Mouse (Mus musculus): ENCODE data around the gene Rpa1. TPM values are rescaled to one million over a fixed set of nuclear protein-coding genes. Genes with fewer than 3 reads are reported as not detected.
A peak's percentile ranks its signal among the peaks of the same experiment; 100 is the strongest.
"Not testable (repeated sequence)": the region's sequence is repeated elsewhere in the genome, so short reads cannot be mapped to it uniquely, and the experiment has no call there.

Gene Rpa1
- polyA plus RNA-seq, 1 experiment from 2014 or later = 78.6 TPM

DNA sequence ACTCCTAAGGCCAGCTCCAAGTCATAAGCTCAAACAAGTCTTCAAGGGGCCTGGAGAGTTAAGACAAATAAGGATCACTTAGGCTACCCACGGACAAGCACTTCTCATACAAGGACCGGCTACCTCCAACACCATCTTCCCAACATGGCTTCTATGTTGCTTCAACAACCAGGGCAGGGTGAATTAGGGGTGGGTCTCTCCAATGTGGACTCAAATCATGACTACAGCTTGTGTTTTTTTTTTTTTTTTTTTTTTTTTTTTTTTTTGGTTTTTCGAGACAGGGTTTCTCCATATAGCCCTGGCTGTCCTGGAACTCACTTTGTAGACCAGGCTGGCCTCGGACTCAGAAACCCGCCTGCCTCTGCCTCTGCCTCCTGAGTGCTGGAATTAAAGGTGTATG, 52.6 kb downstream of the Rpa1 start:
- not testable (repeated sequence) for H3K27me3 ChIP-seq (ENCODE audit: control insufficient read depth, insufficient read depth, low read depth, low read length); H3K4me3 ChIP-seq (ENCODE audit: low read depth, low read length); H3K27ac ChIP-seq (ENCODE audit: low read length); H3K4me2 ChIP-seq (ENCODE audit: low read depth, low read length); H3K9me3 ChIP-seq (replicated peaks; ENCODE audit: control insufficient read depth, low read length); ATAC-seq (ENCODE audit: low read depth); H3K9ac ChIP-seq (ENCODE audit: low read depth, low read length)
- WGBS (ENCODE audit: insufficient replicate concordance) = 69% methylated on average over 5 of the region's 5 CpGs
- peaks cover 12% of the 10 kb centered on the region for H3K36me3 ChIP-seq (ENCODE audit: control insufficient read depth, insufficient read depth)
- peaks cover 24% of the 10 kb centered on the region for H3K4me1 ChIP-seq (ENCODE audit: control insufficient read depth, low read depth, low read length)

DNA sequence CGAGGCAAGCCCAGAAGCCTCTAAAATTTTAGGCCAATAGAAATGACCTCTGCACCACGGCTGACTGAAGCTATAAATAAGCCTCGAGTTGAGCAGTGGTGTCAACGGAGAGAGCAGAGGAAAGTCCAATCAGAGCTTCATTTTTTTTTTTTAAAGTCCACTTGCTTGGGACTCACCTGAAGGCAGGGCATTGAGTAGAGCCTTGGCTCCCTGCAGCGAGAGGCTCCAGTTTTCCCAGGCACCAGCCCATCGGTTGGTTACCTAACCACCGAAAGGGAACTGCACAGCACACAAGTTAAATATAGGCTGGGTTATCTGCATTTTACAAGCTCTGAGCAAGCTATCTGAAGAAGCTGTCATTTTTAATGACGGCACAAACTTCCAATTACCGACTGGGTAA, 53.3 kb downstream of the Rpa1 start:
- H3K9ac ChIP-seq (ENCODE audit: low read depth, low read length) = no peak overlapping the region
- peaks cover 6% of the 10 kb centered on the region for H3K36me3 ChIP-seq (ENCODE audit: control insufficient read depth, insufficient read depth)
- peaks cover 2% of the 10 kb centered on the region; the same call in 1 of the 2 replicates for H3K27me3 ChIP-seq (ENCODE audit: control insufficient read depth, insufficient read depth, low read depth, low read length)
- no peak for ATAC-seq (ENCODE audit: low read depth)
- no peaks in the 10 kb centered on the region for H3K9me3 ChIP-seq (replicated peaks; ENCODE audit: control insufficient read depth, low read length)
- H3K4me1 ChIP-seq (ENCODE audit: control insufficient read depth, low read depth, low read length) = peaks cover 24% of the 10 kb centered on the region
- 15% methylated on average over 9 of the region's 9 CpGs for WGBS (ENCODE audit: insufficient replicate concordance)
- H3K27ac ChIP-seq (ENCODE audit: low read length) = no peak overlapping the region
- H3K4me3 ChIP-seq (ENCODE audit: low read depth, low read length) = no peak overlapping the region
- no peak overlapping the region for H3K4me2 ChIP-seq (ENCODE audit: low read depth, low read length)

DNA sequence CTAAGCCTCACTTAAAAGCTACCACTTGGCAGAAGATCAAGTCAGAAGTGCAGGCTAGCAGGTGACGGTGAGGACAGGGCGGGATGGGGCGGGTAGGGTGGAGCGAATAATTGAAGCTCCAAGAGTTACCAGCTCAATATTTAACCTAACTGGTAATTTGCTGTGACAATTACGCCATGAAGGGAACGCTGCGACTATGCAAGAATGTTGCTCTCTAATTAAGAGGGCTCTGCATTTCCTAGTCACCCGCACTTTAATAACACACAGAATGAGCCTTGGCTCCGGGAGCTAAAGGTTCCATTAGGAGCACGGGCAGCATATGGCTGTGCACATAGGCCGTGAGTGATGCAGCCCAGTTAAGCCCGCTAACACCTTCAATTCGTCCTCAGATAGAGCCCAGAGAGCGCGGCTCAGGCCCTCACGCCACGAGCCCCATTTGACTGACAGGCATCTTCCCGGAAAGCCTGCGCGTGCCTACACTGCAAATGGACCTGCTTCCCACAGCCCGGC, 54.2 kb downstream of the Rpa1 start:
- no peaks in the 10 kb centered on the region for H3K36me3 ChIP-seq (ENCODE audit: control insufficient read depth, insufficient read depth)
- H3K4me1 ChIP-seq (ENCODE audit: control insufficient read depth, low read depth, low read length) = peaks cover 24% of the 10 kb centered on the region
- peaks cover 2% of the 10 kb centered on the region; the same call in 1 of the 2 replicates for H3K27me3 ChIP-seq (ENCODE audit: control insufficient read depth, insufficient read depth, low read depth, low read length)
- no peak overlapping the region for H3K4me3 ChIP-seq (ENCODE audit: low read depth, low read length)
- ATAC-seq (ENCODE audit: low read depth) = no peak
- H3K9ac ChIP-seq (ENCODE audit: low read depth, low read length) = no peak overlapping the region
- no peak overlapping the region for H3K4me2 ChIP-seq (ENCODE audit: low read depth, low read length)
- H3K27ac ChIP-seq (ENCODE audit: low read length) = no peak overlapping the region
- H3K9me3 ChIP-seq (replicated peaks; ENCODE audit: control insufficient read depth, low read length) = no peaks in the 10 kb centered on the region
- 64% methylated on average over 21 of the region's 21 CpGs for WGBS (ENCODE audit: insufficient replicate concordance)

DNA sequence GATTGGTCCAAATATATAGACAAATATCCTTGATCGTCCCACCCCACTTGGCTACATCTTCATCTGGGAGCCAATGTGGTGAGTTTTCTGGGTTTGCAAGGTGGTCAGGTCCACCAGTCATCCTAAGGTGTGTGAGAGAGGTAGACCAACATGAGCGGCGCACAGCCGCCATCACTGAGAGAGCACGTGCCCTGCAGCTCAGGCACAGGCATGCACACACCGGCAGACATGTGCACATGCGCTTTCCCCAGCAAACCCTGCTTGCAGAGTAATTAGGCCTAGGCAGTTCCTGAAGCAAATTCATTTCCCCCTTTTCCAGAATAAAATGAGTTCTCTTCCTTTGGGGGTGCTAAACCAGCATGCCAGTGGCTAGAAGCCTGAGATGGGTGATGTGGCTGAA, 55.8 kb downstream of the Rpa1 start:
- Histone ChIP-seq H3K36me3 (ENCODE audit: control insufficient read depth, insufficient read depth) (no peaks in the 10 kb centered on the region), H3K4me3 (ENCODE audit: low read depth, low read length) (no peak overlapping the region), H3K27ac (ENCODE audit: low read length) (no peak overlapping the region), H3K9me3 (replicated peaks; ENCODE audit: control insufficient read depth, low read length) (no peaks in the 10 kb centered on the region), H3K9ac (ENCODE audit: low read depth, low read length) (no peak overlapping the region), H3K27me3 (ENCODE audit: control insufficient read depth, insufficient read depth, low read depth, low read length) (peaks cover 2% of the 10 kb centered on the region; the same call in 1 of the 2 replicates), H3K4me1 (ENCODE audit: control insufficient read depth, low read depth, low read length) (peaks cover 24% of the 10 kb centered on the region), H3K4me2 (ENCODE audit: low read depth, low read length) (no peak overlapping the region)
- WGBS (ENCODE audit: insufficient replicate concordance) = 75% methylated on average over 7 of the region's 7 CpGs
- no peak for ATAC-seq (ENCODE audit: low read depth)

- peaks cover 21% of the 10 kb centered on the region for H3K4me1 ChIP-seq (ENCODE audit: control insufficient read depth, low read depth, low read length)
- no peak overlapping the region for H3K4me3 ChIP-seq (ENCODE audit: low read depth, low read length)
- ATAC-seq (ENCODE audit: low read depth) = no peak
- no peak overlapping the region for H3K27ac ChIP-seq (ENCODE audit: low read length)
- H3K27me3 ChIP-seq (ENCODE audit: control insufficient read depth, insufficient read depth, low read depth, low read length) = peaks cover 2% of the 10 kb centered on the region; the same call in 1 of the 2 replicates
- no peaks in the 10 kb centered on the region for H3K36me3 ChIP-seq (ENCODE audit: control insufficient read depth, insufficient read depth)
- no peaks in the 10 kb centered on the region for H3K9me3 ChIP-seq (replicated peaks; ENCODE audit: control insufficient read depth, low read length)
- 54% methylated on average over 25 of the region's 25 CpGs for WGBS (ENCODE audit: insufficient replicate concordance)
- H3K4me2 ChIP-seq (ENCODE audit: low read depth, low read length) = no peak overlapping the region
- H3K9ac ChIP-seq (ENCODE audit: low read depth, low read length) = no peak overlapping the region
Measured at GRCm38 (mm10) chr11:75291389-75292215, 56.5 kb downstream of the Rpa1 start.

DNA sequence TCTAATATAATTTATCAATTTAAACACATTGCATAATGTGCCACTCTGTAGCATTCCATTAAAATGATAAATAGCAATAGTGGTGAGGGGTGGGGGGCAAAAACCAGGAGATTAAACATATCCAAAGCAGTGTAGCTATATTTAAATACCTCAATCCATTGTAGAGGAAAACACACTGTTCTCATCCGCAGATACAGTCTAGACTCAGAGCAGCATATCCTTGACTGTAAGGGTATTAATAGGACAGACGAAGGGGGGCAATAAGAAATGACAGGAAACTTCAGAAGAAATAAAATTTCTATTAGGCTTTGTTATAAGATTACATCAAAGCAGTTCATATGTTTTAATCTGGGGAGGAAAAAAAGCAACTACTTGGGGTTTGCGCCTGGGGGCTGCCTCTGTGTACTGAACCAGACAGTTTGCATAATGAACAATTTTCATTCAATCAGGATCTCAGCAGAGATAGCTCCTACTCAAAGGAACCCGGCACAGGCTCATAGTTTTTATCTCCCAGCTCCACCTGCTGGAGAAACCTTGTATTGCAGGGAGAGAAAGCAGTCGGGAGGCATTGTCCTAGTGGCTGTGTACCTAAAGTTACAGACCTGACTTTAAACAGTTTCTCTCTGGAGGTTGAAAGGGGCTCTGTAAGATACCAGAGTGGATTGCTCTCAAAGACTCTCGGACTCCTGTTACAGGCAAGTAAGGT, 57.4 kb downstream of the Rpa1 start:
- no peak overlapping the region for H3K4me3 ChIP-seq (ENCODE audit: low read depth, low read length)
- no peaks in the 10 kb centered on the region for H3K9me3 ChIP-seq (replicated peaks; ENCODE audit: control insufficient read depth, low read length)
- no peaks in the 10 kb centered on the region for H3K36me3 ChIP-seq (ENCODE audit: control insufficient read depth, insufficient read depth)
- H3K4me2 ChIP-seq (ENCODE audit: low read depth, low read length) = no peak overlapping the region
- peaks cover 2% of the 10 kb centered on the region; the same call in 1 of the 2 replicates for H3K27me3 ChIP-seq (ENCODE audit: control insufficient read depth, insufficient read depth, low read depth, low read length)
- ATAC-seq (ENCODE audit: low read depth) = 0 out of 2 replicates have a peak, but pooled peaks have one; percentile 48
- H3K27ac ChIP-seq (ENCODE audit: low read length) = no peak overlapping the region
- WGBS (ENCODE audit: insufficient replicate concordance) = 16% methylated on average over 6 of the region's 6 CpGs
- H3K9ac ChIP-seq (ENCODE audit: low read depth, low read length) = no peak overlapping the region
- H3K4me1 ChIP-seq (ENCODE audit: control insufficient read depth, low read depth, low read length) = peaks cover 13% of the 10 kb centered on the region

DNA sequence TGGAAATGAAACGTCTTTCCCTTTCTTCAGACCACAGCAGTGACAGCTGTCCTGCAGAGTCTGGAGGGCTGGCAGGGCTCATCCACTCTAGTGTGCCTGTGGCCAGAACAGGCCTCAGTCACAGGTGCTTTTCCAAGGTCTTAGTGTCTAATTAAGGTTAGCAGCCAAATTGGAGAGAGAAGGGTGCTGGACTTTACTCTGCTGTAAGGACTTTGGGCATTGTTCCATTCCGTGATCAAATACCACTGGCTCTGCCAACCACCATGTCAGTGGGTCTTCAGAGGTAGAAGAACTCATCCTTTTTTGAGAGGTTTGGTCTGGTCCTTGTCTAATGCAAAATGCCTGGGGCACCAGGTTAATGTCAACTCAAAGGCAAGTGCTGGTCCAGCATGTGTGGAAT, 59.0 kb downstream of the Rpa1 start:
- H3K9ac ChIP-seq (ENCODE audit: low read depth, low read length) = no peak overlapping the region
- H3K4me2 ChIP-seq (ENCODE audit: low read depth, low read length) = no peak overlapping the region
- no peak overlapping the region for H3K27ac ChIP-seq (ENCODE audit: low read length)
- peaks cover 2% of the 10 kb centered on the region; the same call in 1 of the 2 replicates for H3K27me3 ChIP-seq (ENCODE audit: control insufficient read depth, insufficient read depth, low read depth, low read length)
- no peaks in the 10 kb centered on the region for H3K9me3 ChIP-seq (replicated peaks; ENCODE audit: control insufficient read depth, low read length)
- ATAC-seq (ENCODE audit: low read depth) = no peak
- H3K4me3 ChIP-seq (ENCODE audit: low read depth, low read length) = no peak overlapping the region
- H3K36me3 ChIP-seq (ENCODE audit: control insufficient read depth, insufficient read depth) = no peaks in the 10 kb centered on the region
- H3K4me1 ChIP-seq (ENCODE audit: control insufficient read depth, low read depth, low read length) = 0 out of 2 replicates have a peak, but pooled peaks cover 1% of the 10 kb centered on the region
- WGBS (ENCODE audit: insufficient replicate concordance) = 55% methylated on average over 2 of the region's 2 CpGs

- Histone ChIP-seq H3K27ac (ENCODE audit: low read length) (no peak overlapping the region), H3K9me3 (replicated peaks; ENCODE audit: control insufficient read depth, low read length) (no peaks in the 10 kb centered on the region), H3K27me3 (ENCODE audit: control insufficient read depth, insufficient read depth, low read depth, low read length) (peaks cover 2% of the 10 kb centered on the region; the same call in 1 of the 2 replicates), H3K36me3 (ENCODE audit: control insufficient read depth, insufficient read depth) (no peaks in the 10 kb centered on the region), H3K4me2 (ENCODE audit: low read depth, low read length) (no peak overlapping the region), H3K9ac (ENCODE audit: low read depth, low read length) (no peak overlapping the region), H3K4me1 (ENCODE audit: control insufficient read depth, low read depth, low read length) (no peaks in the 10 kb centered on the region), H3K4me3 (ENCODE audit: low read depth, low read length) (no peak overlapping the region)
- 65% methylated on average over 8 of the region's 8 CpGs for WGBS (ENCODE audit: insufficient replicate concordance)
- ATAC-seq (ENCODE audit: low read depth) = no peak
Measured at GRCm38 (mm10) chr11:75288517-75288916, 59.6 kb downstream of the Rpa1 start.

All from liver, embryonic 16.5 days (tissue).